Mouse (Mus musculus) colon, adult 2 months (tissue): ENCODE measurements around the gene Asf1b. TPM values are rescaled to one million over a fixed set of nuclear protein-coding genes. Genes with fewer than 3 reads are reported as not detected.

Experiments
- polyA plus RNA-seq: library from polyadenylated mRNA; depleted of rRNA; stranded (reverse); fragments of >200 nt; gene quantifications from 2 replicates; pipeline ENCODE4 v1.2.3, GENCODE M21; 2012; rRNA removed

The Asf1b gene
- polyA plus RNA-seq, result 23.6 and 30.4 TPM in 2 replicates

GRCm38 (mm10) chr8:83955106-83955957, at the start of gene Asf1b, which contains the start of gene Gm10644:
Asf1b (plus strand) TSS chr8:83955507.
Gm10644 (minus strand) TSS chr8:83955205.

GRCm38 (mm10) chr8:83972150-83973120, 17.1 kb downstream of the Asf1b start, which contains the start of gene Prkaca:
Prkaca (plus strand) TSS chr8:83972993.

GRCm38 (mm10) chr8:83997511-83998141, 42.3 kb downstream of the Asf1b start, which contains the start of gene Samd1:
Samd1 (plus strand) TSS chr8:83997672.

GRCm38 (mm10) chr8:84001281-84002000, 46.1 kb downstream of the Asf1b start, which contains the start of gene 1700067K01Rik:
1700067K01Rik (plus strand) TSS chr8:84001502.

GRCm38 (mm10) chr8:84011705-84012498, 56.6 kb downstream of the Asf1b start, which contains the start of gene 2210011C24Rik:
2210011C24Rik (minus strand) TSS chr8:84012171.

Other genes starting within 250 kb of the Asf1b start
- gene Ddx39, start 240.3 kb upstream of the Asf1b start, polyA plus RNA-seq, result 42.3 and 45.4 TPM in 2 replicates
- 69.7 and 76.2 TPM in 2 replicates for gene Adgre5, start 214.2 kb upstream of the Asf1b start, polyA plus RNA-seq
- gene Adgrl1, start 55.4 kb upstream of the Asf1b start, polyA plus RNA-seq, result 37.4 and 40.7 TPM in 2 replicates
- 0.50 and 0.92 TPM in 2 replicates for gene Gm10644, start 302 bp upstream of the Asf1b start, polyA plus RNA-seq
- 58.4 and 58.7 TPM in 2 replicates for gene Prkaca, start 17.5 kb downstream of the Asf1b start, polyA plus RNA-seq
- 40.8 and 46.4 TPM in 2 replicates for gene Samd1, start 42.2 kb downstream of the Asf1b start, polyA plus RNA-seq
- 0.08 and 0.22 TPM in 2 replicates for gene 1700067K01Rik, start 46.0 kb downstream of the Asf1b start, polyA plus RNA-seq
- gene 2210011C24Rik, start 56.7 kb downstream of the Asf1b start, polyA plus RNA-seq, result 19.5 and 23.1 TPM in 2 replicates
- 0.09 TPM in 1 of 2 replicates, not detected in the other for gene Palm3, start 66.0 kb downstream of the Asf1b start, polyA plus RNA-seq
- 2.8 and 3.3 TPM in 2 replicates for gene Il27ra, start 87.1 kb downstream of the Asf1b start, polyA plus RNA-seq
- gene Rln3, start 89.5 kb downstream of the Asf1b start, polyA plus RNA-seq, result 0.50 TPM in 1 of 2 replicates, not detected in the other
- 0.44 and 0.49 TPM in 2 replicates for gene Gm10643, start 109.6 kb downstream of the Asf1b start, polyA plus RNA-seq
- gene Rfx1, start 111.3 kb downstream of the Asf1b start, polyA plus RNA-seq, result 36.9 and 44.9 TPM in 2 replicates
- 69.0 and 79.6 TPM in 2 replicates for gene Dcaf15, start 149.3 kb downstream of the Asf1b start, polyA plus RNA-seq
- gene Podnl1, start 170.5 kb downstream of the Asf1b start, polyA plus RNA-seq, result 2.7 and 3.7 TPM in 2 replicates
- 52.7 and 53.1 TPM in 2 replicates for gene Cc2d1a, start 192.4 kb downstream of the Asf1b start, polyA plus RNA-seq
- 0.84 and 0.97 TPM in 2 replicates for gene 4930432K21Rik, start 192.5 kb downstream of the Asf1b start, polyA plus RNA-seq
- gene Nanos3, start 229.7 kb downstream of the Asf1b start, polyA plus RNA-seq, result 0.19 and 0.41 TPM in 2 replicates